Mouse (Mus musculus): ENCODE results near the gene Fam117a.
A peak's percentile ranks its signal among the peaks of the same experiment; 100 is the strongest.

Fam117a gene

DNA sequence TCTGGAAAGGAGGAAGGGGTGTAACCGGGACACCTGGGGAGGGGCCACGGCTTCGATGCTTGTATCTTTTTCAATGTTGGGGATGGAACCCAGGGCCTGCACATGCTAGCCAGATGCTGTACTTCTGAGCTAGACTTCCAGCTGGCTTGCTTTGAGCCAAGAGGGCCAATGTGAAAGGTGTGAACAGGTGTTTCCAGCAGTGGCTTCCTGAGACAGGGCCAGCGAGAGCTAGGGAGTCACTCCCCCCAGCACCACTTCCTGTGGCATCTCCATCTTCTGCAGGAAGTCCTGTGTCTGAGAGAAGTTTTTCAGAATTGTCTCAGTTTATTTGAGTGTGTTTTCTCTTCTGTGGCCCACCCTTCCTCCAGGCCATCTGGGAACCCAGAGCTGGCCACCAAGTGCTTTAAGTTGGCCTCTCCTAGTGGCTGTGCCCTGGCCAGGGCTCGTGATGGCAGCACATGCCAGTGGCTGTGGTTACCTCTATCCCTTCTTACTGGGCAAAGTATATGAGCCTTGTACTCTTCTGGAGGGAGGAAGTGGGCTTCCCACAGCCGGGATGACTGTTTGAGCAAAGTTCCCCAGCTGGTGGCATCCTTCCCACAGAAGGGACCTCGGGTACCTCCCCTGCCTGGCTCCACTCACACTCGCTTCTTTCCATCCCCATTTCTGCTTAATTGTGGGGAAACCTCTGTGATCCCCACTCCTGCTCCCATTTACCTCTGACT, 30.4 kb downstream of the Fam117a start:
- no peak for DNase-seq

DNA sequence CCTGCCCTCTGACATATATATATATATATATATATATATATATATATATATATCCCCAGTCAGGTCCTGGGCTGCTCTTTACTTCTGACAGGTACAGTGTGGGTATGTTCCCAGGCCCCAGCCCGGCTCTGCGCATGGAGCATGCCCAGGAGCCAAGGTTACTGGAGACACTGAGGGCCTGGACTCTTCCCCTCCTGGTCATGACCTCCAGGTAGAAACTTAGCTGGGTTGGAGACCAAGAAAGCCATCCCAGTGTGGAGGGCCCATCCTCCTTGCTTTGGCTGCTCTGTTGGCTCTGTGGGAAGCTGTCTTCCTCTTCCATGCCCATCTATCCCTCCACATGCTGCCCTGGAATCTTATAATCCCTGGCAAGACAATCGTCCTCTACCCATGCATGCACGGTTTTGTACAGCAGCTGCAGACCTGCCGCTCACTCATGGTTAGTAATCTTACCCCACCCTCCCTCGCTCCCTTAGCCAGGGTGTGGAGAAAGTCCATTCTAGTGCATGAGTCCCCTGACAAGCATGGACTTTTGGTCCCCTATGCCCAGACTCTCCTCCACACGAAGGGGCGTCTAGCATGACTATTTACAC, 31.5 kb downstream of the Fam117a start:
- no peak for DNase-seq

DNA sequence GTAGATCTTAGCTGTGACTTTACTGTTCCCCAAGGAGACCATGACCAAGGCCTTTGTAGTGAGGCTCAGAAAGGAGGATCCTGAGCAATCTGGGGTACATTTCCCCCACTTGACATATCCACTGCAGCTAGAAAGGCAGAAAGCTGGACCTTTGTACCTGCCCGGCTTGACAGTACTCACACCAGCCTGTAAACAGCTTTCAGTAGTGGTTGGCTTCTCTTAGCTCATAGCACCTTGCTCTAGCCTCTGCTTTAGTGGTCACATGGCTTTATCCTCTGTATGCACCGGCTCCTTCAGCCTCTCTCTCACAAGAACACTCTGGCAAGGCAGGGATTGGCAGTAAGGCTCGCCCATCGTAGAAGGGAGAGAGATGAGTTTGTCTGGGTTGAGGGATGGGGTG, 32.1 kb downstream of the Fam117a start:
- DNase-seq = no peak

DNA sequence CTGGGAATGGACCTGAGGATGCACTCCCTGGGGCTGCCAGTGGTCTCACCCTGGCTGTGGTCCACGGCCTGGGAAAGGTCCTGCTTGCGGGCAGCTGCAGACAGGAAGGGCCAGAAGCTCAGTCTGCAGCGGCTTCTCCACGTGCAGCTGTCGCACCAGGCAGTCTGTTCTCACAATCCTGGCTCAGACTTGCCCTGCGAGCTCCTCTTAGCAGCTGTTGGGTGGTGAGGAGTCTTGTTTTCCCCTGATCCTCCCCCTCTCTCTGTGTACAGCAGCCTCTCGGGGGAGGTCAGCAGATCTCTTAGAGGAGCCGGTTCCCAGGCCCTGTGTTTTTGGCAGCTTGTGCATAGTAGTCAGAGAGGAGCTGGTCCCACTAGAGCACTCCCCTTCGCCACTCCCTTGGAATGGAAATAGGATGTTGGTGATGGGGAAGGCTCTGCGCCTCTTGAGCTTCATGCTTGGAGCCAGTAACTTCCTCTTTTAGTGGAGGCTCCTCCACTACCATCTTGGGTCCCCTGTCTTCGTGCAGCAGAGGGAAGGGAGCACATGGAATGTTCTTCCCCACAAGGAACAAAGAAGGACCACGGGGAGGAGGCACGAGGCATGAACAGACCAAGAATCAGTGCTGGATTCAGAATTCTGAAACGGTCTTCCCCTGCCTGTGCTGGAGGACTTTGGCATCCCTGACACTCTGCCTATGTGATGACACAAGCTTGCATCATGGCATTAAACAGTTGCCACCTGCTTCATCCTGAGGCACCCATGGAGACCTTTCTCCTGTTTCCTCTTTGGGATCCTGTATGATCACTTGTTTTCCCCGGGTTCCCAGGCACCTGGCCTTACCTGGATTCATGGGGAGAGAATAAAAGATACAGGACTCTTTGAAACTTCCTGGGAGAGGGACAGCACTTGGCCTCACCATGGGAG, 33.4 kb downstream of the Fam117a start:
- DNase-seq = peak; percentile 56

DNA sequence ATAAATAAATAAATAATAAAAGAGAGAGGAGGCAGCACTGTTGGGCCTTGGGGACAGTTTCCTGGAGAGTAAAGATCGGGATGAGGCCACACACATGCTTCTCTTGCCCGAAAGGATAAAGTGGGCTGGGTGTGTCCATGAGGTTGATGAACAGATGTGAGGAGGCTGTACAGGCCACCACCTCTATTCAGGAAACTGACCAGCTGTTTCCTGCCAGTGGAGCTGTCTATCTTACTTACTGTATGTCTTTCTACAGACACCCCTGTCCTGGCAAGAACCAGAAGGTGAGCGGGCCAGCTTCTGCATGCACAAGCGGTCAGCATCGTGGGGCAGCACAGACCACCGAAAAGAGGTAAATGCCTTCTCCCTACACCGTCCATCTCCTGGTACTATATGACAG, 34.4 kb downstream of the Fam117a start:
- no peak for DNase-seq

DNA sequence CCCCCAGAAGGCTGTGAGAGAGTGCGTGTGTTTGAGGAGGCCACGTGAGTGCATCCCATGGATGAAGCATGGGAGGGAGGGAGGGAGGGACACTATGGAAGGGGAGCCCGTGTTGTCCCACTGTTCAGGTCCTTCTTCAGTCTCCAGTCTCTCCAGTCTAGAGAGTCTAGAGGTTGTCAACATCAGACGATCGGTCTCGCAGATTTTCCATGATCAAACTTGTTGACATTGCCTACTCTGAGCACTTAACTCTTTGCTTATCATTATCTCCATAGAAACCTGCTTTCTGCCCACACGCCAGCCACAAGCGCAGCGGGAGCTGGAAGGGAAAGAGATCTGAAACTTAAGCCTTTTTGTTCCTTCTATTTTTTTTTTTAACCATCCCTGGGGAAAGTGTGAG, 42.1 kb downstream of the Fam117a start:
- no peak for DNase-seq

DNA sequence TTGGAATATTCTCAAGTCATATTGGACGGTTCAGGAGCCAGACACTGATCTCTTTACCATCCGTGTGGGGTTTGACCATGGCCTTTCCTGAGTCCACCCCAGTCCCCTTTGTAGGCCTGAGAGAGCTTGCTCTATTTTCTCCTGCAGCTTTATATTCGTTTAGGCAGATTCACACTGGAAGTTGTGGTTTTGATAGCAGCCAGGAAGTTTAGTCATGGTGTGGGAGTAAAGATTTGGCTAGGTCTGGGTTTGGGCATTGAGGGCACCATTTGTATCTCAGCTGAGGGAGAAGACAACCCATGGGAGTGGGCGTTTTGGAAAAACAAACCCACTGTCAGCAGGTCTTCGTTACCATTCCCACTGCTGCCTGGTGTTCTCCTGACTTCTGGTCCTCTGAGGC, 42.7 kb downstream of the Fam117a start:
- DNase-seq = no peak

DNA sequence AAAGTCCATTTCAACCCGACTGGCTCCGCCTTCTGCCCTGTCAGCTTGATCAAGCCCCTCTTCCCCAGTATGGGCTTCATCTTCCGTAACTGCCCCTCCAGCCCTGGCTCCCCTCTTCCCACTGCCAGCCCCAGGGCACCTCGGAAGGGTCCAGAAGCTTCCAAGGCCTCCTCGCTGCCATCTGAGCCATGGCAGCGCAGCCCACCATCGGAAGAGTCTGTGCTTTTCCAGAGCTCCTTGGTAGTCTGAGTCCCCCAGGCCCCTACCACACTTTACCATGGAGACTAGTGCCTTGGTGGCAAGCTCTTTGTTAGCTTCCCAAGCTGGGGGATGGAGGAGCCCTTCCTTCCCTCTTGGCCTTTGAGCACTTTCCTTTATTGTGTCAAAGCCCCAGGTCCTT, 43.9 kb downstream of the Fam117a start:
- no peak for DNase-seq

DNA sequence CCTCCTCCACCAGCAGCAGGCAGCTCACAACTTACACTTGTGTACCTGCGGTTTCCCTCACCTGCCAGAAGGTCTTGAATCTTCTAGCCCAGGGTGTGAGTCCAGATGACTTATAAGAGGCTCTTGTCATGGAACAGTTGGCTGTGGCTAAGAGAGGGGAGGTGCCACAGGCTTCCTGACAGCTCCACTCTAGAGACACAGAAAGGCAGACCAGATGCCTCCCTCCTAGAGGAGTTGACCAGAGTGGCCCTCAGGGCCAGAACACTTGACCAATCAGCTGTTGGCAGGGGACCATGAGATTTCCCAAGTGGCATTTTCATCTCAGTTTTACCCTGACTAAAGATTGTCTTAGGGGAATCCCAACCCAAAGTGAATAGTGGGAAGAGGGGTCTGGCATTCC, 44.3 kb downstream of the Fam117a start:
- no peak for DNase-seq

DNA sequence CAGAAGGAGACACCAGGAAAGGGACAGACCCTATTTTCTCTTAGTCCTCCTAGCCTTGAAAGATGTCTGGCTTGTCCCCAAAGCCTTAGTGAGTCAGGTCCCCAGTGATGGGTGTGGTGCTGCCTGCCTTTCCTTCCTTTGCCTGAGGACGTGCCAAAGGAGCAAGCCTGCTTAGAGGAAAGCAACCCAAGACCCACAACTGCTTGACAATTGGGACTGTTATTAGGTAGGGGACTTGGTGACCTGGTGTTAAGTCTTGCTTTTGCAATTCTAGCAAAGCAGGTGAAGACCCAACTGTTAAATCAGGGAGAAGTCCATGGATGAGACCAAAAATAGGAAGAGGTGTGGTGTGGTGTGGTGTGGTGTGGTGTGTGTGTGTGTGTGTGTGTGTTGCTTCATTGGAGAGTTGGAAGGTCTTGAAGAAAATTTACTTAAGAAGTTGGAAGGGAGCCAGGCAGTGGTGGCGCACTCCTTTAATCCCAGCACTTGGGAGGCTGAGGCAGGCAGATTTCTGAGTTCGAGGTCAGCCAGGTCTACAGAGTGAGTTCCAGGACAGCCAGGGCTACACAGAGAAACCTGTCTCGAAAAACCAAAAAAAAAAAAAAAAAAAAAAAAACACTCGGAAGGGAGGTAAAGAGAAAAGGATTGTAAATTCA, 46.6 kb downstream of the Fam117a start:
- peak; percentile 26 for DNase-seq

DNA sequence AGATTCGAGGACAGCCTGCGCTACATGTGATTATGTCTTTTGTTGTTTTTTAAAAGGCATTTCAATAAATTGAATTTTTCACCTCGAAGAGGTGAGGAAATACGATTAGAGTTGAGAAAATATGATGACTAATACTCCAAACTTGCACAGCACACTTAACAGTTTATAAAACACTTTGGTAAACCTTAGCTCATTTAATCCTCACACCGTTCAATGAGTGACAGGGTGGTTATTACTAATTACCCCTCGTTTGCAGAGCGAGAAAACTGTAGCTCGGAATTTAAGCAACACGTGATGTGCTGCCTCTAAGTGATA, 47.1 kb downstream of the Fam117a start:
- DNase-seq = no peak

DNA sequence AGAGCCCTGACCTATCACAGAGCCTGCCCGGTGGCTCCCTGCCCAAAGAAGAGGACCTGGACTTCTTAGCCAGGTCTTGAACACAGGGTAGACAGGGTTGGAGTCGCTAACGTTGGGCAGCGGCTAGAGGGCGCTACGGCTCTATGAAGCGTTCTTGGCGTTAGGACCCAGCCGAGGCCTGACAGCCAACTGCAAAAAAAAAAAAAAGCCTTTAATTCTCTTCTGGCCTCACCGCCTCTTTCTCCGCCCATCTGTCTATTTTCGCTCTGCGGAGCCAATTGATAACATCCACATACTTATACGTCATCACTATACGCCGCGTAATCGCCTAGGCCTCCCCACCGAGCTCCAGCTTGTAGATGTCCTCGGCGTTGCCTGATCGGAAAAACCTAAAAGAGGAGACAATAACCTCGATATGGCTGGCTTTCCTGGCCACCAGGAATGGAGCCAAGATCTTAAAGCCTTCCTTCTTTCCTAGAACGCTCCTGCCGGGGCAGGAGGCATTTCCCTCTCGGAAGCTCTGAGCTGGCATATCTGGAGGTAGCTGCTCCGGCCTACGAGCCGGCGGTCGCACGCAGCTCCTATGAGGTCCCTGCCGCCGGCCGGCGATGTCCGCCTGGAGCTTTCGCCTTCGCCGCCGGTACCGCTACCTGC, 47.6 kb downstream of the Fam117a start, which contains the start of gene Slc35b1:
Gene Slc35b1 (plus strand): TSS at position 374 of the 654 bp plus-strand sequence.
- peak; percentile 99 for DNase-seq

DNA sequence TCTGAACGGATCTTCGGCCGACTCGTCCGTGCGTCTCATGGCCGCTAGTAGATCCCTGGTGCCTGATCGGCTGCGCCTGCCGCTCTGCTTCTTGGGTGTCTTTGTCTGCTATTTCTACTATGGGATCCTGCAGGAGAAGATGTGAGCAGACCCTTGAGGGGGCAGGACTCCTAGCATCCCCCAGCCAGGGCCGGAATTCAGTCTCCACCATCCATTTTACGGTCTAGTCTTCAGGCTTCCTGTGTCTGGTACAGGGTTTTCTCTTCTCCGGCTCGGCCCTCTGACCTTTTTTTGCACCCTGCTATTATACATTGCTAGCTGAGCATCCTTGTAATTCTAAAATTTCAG, 48.1 kb downstream of the Fam117a start:
- no peak for DNase-seq

DNA sequence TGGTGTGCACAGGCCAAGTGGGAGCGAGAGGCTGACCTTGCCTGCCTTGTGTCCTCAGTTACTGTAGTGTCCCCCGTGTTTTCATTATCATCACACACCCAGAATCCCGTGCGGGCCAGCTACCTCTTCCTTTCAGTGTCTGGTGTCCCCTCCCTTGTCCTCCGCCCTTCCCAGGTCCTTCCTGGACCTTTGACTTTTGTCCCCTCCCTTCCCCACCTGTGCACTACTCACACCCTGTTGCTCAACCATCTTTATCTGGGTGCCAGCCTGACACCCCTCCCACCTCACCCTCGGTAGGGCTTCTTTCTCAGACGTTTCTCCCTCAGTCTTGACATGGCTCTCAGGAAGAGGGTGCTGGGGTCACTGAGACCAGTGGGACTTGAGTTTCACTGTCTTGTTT, 50.5 kb downstream of the Fam117a start:
- DNase-seq = no peak

DNA sequence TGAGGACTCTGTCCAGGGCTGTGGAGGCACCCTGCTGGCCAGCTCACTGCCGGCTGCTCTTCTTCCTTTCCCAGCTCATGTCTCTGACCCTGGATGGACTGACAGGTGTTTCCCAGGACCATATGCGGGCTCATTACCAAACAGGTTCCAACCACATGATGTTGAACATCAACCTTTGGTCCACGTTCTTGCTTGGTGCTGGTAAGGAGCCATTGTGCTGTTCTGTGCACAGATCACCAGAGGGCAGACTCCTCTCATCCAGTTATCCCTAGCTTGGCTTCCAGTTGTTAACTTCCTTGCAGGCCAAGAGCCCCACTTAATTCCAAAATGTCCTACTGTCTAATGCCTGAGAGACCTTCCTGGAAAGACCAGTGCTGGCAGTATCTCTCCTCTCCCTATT, 52.2 kb downstream of the Fam117a start:
- peak; percentile 72 for DNase-seq

DNA sequence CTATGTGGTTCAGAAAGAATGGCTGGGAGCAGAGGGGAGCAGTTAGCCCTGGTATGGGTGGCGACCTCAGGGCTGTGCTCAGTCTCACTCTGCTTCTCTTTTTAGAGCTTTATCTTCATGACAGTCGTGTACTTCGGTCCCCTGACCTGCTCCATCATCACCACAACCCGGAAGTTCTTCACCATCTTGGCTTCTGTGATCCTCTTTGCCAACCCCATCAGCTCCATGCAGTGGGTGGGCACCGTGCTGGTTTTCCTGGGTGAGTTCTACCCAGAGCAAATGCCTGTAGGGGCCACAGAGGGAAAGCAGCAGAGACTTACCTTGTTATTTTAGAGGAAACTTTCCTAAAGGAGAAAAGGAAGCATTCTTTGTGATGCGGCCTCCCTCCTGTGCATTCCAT, 53.6 kb downstream of the Fam117a start:
- no peak for DNase-seq

DNA sequence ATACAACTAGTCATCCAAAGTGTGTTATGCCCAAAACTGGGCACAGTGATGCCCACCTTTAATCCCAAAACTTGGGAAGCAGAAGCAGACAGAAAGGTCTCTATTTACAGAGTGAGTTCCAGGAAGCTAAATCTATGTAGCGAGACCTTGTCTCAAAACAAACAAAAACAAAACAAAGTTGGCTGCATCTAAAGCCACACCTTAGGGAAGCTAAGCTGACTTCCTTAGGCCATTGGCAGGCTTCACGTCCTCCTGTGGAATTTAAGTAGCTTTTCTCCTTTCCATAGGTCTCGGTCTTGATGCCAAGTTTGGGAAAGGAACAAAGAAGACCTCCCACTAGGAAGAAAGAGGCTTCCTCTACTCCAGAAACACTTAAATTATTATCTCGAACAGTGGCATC, 54.4 kb downstream of the Fam117a start:
- DNase-seq = no peak

DNA sequence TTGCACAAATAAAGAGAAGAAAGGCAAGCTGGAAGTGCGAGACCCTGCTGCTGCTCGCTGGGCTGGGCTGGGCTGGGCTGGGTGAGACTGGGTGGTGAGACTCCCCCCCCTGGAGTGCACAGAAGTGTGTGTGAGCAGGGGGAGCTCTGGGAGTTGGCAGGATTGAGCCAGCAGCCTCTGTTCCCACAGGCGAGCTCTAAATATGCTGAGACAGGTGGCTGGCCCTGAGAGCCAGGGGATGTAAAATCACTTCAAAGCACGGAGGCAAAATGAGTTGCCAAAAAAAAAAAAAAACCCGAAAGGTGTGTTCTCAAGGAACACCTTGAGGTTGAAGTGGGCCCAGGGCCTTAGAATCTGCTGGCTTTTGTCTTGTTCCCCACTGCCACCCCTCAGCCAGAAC, 54.9 kb downstream of the Fam117a start:
- DNase-seq = no peak

DNA sequence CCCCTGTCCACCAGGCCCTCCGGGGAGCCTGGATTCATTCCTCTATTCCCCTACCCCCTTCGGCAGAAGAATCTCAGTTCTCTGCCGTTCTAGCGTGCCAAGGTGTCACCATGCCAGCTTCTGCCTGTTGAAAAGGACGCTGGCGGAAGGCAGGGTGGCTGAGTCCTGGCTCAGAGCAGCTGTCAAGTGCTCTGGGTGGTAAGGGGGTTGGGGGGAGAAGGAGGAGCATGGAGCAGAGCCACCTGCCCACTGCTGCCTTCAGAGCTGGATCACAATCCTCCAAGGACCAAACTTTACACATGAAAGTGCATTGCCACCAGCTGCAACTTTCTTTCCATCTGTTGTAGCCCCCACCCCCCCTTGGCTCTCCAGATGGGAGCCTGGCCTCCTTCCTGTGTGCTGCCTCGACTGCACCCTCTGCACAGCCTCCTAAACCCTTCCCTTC, 55.4 kb downstream of the Fam117a start:
- no peak for DNase-seq

DNA sequence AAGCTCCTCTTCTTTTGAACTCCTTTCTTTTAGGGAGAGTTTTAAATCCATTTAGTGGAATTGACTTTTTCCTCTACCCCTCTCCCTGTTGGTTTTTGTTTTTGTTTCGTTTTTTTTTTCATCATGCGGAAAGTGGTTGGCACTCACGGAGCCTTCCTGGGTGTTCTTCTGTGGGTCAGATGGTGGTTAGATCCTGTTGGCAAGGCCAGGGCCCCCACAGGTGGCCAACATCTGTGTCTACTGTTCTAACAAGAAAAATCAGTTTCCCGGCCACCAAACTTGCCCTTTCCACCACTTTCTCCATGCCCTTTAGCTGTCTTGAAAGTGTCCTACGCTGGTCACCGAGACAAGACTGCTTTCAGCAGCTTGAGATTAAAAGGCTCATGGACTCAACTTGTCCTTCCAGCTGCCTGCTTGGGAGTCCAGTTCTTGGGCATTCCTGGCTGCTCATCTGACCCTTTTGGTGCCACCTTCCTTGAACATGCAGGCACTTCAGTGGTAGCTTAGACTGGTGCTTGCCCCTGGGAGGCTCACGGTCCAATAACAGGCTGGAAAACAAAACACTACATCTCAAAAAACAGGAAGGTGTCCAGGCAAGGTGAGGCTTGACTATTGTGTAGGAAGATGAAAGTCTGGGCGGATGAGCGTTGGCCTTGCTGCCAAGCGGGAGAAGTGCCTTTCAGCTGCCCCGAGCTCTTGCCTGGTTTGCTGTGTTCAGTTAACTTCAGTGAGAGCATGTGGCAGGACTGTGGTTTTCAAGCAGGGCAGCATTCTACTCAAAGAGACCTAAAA, 56.1 kb downstream of the Fam117a start:
- no peak for DNase-seq

DNA sequence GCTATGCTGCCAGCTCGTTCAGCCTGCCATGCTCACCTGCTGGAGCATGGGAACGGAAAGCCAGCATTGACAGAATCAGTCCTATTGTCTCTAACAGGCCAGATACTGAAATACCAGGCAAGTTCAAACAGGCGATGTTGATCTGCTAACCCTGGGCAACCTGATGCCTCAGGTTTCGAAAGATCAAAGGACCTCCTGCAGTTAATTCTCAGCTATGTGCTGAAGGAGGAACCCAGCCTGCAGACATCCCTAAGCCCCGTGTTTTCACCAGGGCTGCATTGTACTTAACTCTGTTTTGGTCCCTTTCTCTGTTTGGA, 56.6 kb downstream of the Fam117a start:
- DNase-seq = no peak

DNA sequence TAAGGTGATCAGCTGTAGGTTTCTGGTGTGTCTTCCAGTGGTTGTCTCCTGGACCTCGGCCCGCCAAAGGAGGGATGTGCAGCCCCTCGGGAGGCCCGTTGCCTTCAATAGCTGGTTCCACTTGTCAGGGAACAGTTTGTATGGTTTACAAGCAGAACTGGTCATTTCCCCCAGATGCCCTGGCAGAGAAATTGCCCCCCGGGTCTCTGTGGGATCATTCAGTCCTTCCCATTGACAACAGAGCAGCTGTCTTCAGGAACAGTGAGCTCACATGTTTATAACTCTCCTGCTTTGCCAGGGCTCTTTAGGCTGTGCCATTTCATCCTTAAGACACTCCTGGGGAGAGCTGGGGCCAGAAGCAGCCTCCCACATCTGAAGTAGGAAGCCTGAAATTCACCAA, 57.3 kb downstream of the Fam117a start:
- no peak for DNase-seq

Data from kidney, adult 11 months (tissue).